Mouse (Mus musculus): ENCODE measurements around the gene Strip2. TPM values are rescaled to one million over a fixed set of nuclear protein-coding genes. Genes with fewer than 3 reads are reported as not detected.
A peak's percentile ranks its signal among the peaks of the same experiment; 100 is the strongest.

Gene Strip2
- total and polyA plus RNA-seq, 3 experiments, result 0.42 to 1.4 (median 1.3) TPM

GRCm38 (mm10) chr6:29917383-29917720 is 540 bp downstream of the Strip2 start:
- Histone ChIP-seq H3K36me3 (replicated peaks in 1 of 2; ENCODE audit: control insufficient read depth in 1 of 2, insufficient read depth in 1 of 2, low read length in 1 of 2) (peaks cover 0 to 2% of the 10 kb centered on the region in 2 experiments), H3K4me1 (ENCODE audit: control insufficient read depth in 1 of 2, insufficient read depth in 2 of 2) (peaks cover 3 to 25% of the 10 kb centered on the region in 2 experiments; a peak in 3 of 4 replicates), H3K27ac (ENCODE audit: insufficient read depth, low read depth) (no peak overlapping the region), H3K79me2 (replicated peaks; ENCODE audit: control insufficient read depth, extremely low read depth, insufficient read depth, poor library complexity, severe bottlenecking) (no peaks in the 10 kb centered on the region), H3K9me3 (replicated peaks; ENCODE audit: low read length) (no peaks in the 10 kb centered on the region), H3K4me3 (replicated peaks in 1 of 3; ENCODE audit: low read depth in 2 of 3, low read length in 2 of 3, poor library complexity in 1 of 3) (peak overlapping the region; percentile 65 to 87 (median 83)), H3K27me3 (replicated peaks) (no peaks in the 10 kb centered on the region), H3K4me2 (ENCODE audit: insufficient read depth, low read depth, poor library complexity, severe bottlenecking) (peak overlapping the region; percentile 67), H3K9ac (ENCODE audit: insufficient read depth, low read depth) (peak overlapping the region; percentile 32)
- in situ Hi-C loops (cut with MboI; ENCODE audit: low pct_ligation_motif_present, low pct_unique_long_range_greater_than_20kb, low sequenced_read_pairs), result no loop called here
- DNase-seq (ENCODE audit: extremely low read depth), result no peak
- TF ChIP-seq E2F4 (IDR thresholded peaks at IDR 0.05; ENCODE audit: insufficient replicate concordance, low read depth, low read length) (no peak), UBTF (IDR thresholded peaks at IDR 0.05; ENCODE audit: low read depth, low read length) (peak; percentile 28; the same call in 1 of the 2 replicates)
- dilution Hi-C loops (cut with MboI; ENCODE audit: extremely low pct_ligation_motif_present, extremely low pct_unique_long_range_greater_than_20kb, low sequenced_read_pairs), result no loop called here

- Histone ChIP-seq H3K27ac (ENCODE audit: insufficient read depth, low read depth) (no peak overlapping the region), H3K4me2 (ENCODE audit: insufficient read depth, low read depth, poor library complexity, severe bottlenecking) (peak overlapping the region; percentile 67), H3K36me3 (replicated peaks in 1 of 2; ENCODE audit: control insufficient read depth in 1 of 2, insufficient read depth in 1 of 2, low read length in 1 of 2) (no peaks in the 10 kb centered on the region), H3K4me3 (replicated peaks in 1 of 3; ENCODE audit: low read depth in 2 of 3, low read length in 2 of 3, poor library complexity in 1 of 3) (no peak overlapping the region), H3K27me3 (replicated peaks) (no peaks in the 10 kb centered on the region), H3K4me1 (ENCODE audit: control insufficient read depth in 1 of 2, insufficient read depth in 2 of 2) (peaks cover 3 to 25% of the 10 kb centered on the region in 2 experiments; a peak in 3 of 4 replicates), H3K9me3 (replicated peaks; ENCODE audit: low read length) (no peaks in the 10 kb centered on the region), H3K79me2 (replicated peaks; ENCODE audit: control insufficient read depth, extremely low read depth, insufficient read depth, poor library complexity, severe bottlenecking) (no peaks in the 10 kb centered on the region), H3K9ac (ENCODE audit: insufficient read depth, low read depth) (no peak overlapping the region)
- TF ChIP-seq ZMIZ1 (IDR thresholded peaks at IDR 0.05; ENCODE audit: low read depth, low read length), result no peak
- 0 out of 2 replicates have a peak, but pooled peaks have one; percentile 8 for TF ChIP-seq NELFE (IDR thresholded peaks at IDR 0.05; ENCODE audit: low read depth, low read length)
- in situ Hi-C loops (cut with MboI; ENCODE audit: low pct_ligation_motif_present, low pct_unique_long_range_greater_than_20kb, low sequenced_read_pairs) (no loop called here), dilution Hi-C loops (cut with MboI; ENCODE audit: extremely low pct_ligation_motif_present, extremely low pct_unique_long_range_greater_than_20kb, low sequenced_read_pairs) (no loop called here)
- no peak for DNase-seq (ENCODE audit: extremely low read depth)
Observed at GRCm38 (mm10) chr6:29917947-29918346, 1.1 kb downstream of the Strip2 start.

- no peak for DNase-seq (ENCODE audit: extremely low read depth)
- no peak for TF ChIP-seq ZMIZ1 (IDR thresholded peaks at IDR 0.05; ENCODE audit: low read depth, low read length)
- no peak for TF ChIP-seq GABPA (IDR thresholded peaks at IDR 0.05; ENCODE audit: insufficient replicate concordance, low read depth, low read length)
- in situ Hi-C loops (cut with MboI; ENCODE audit: low pct_ligation_motif_present, low pct_unique_long_range_greater_than_20kb, low sequenced_read_pairs), result no loop called here
- peaks cover 6 to 36% of the 10 kb centered on the region in 2 experiments; a peak in 3 of 4 replicates for H3K4me1 ChIP-seq (ENCODE audit: control insufficient read depth in 1 of 2, insufficient read depth in 2 of 2)
- no peak overlapping the region for H3K27ac ChIP-seq (ENCODE audit: insufficient read depth, low read depth)
- H3K4me2 ChIP-seq (ENCODE audit: insufficient read depth, low read depth, poor library complexity, severe bottlenecking), result no peak overlapping the region
- no peaks in the 10 kb centered on the region for H3K79me2 ChIP-seq (replicated peaks; ENCODE audit: control insufficient read depth, extremely low read depth, insufficient read depth, poor library complexity, severe bottlenecking)
- no peaks in the 10 kb centered on the region for H3K27me3 ChIP-seq (replicated peaks)
- peaks cover 0 to 10% of the 10 kb centered on the region in 2 experiments for H3K36me3 ChIP-seq (replicated peaks in 1 of 2; ENCODE audit: control insufficient read depth in 1 of 2, insufficient read depth in 1 of 2, low read length in 1 of 2)
- H3K4me3 ChIP-seq (replicated peaks in 1 of 3; ENCODE audit: low read depth in 2 of 3, low read length in 2 of 3, poor library complexity in 1 of 3), result no peak overlapping the region
- H3K9ac ChIP-seq (ENCODE audit: insufficient read depth, low read depth), result no peak overlapping the region
- dilution Hi-C loops (cut with MboI; ENCODE audit: extremely low pct_ligation_motif_present, extremely low pct_unique_long_range_greater_than_20kb, low sequenced_read_pairs), result no loop called here
- no peaks in the 10 kb centered on the region for H3K9me3 ChIP-seq (replicated peaks; ENCODE audit: low read length)
Observed at GRCm38 (mm10) chr6:29923501-29923900, 6.7 kb downstream of the Strip2 start.
